Mouse (Mus musculus) CH12.LX (cell line): ENCODE data around the gene Nsf. TPM values are rescaled to one million over a fixed set of nuclear protein-coding genes. Genes with fewer than 3 reads are reported as not detected.
"Not testable (repeated sequence)": the region's sequence is repeated elsewhere in the genome, so short reads cannot be mapped to it uniquely, and the experiment has no call there.

Source experiments
- DNase-seq: peaks from one replicate; pipeline ENCODE4 v3.0.0-alpha.2; 2013; ENCODE audit errors: extremely low read depth
- H3K27ac ChIP-seq: 2 replicates; pipeline ENCODE4 v1.5.1; 2012; ENCODE audit warnings: low read depth, mild to moderate bottlenecking, control low read depth, moderate library complexity; ENCODE audit not compliant: insufficient read depth
- H3K27me3 ChIP-seq: replicated peaks from 2 replicates; pipeline ENCODE3; 2012; ENCODE audit warnings: inconsistent platforms
- H3K36me3 ChIP-seq, 2 experiments: replicated peaks in 1 of 2; 2 replicates each; pipeline versions ENCODE3 to v1.6.1; 2012; ENCODE audit warnings: inconsistent platforms in 1 of 2, low read length in 1 of 2, mild to moderate bottlenecking in 1 of 2, mixed read lengths in 1 of 2, moderate library complexity in 1 of 2; ENCODE audit not compliant: control insufficient read depth in 1 of 2, insufficient read depth in 1 of 2
- H3K4me1 ChIP-seq, 2 experiments: 2 replicates each; pipeline ENCODE4 v1.6.1; 2012; ENCODE audit warnings: inconsistent platforms in 1 of 2, moderate library complexity in 1 of 2; ENCODE audit not compliant: insufficient read depth in 2 of 2, control insufficient read depth in 1 of 2
- H3K4me2 ChIP-seq: 2 replicates; pipeline ENCODE4 v1.6.1; 2012; ENCODE audit warnings: low read depth, mild to moderate bottlenecking, control low read depth; ENCODE audit not compliant: poor library complexity, insufficient read depth, severe bottlenecking
- H3K4me3 ChIP-seq, 3 experiments: fragments of 150-350 bp in 1 of 3; sonication (generic) in 1 of 3; replicated peaks in 1 of 3; 2 replicates each; pipeline versions ENCODE3 to v1.5.1; 2011 to 2012; ENCODE audit warnings: low read depth in 2 of 3, low read length in 2 of 3, mild to moderate bottlenecking in 2 of 3, moderate library complexity in 2 of 3, control low read depth in 1 of 3, improper control_type of control experiment in 1 of 3, inconsistent platforms in 1 of 3, mixed read lengths in 1 of 3; ENCODE audit not compliant: poor library complexity in 1 of 3
- H3K79me2 ChIP-seq: replicated peaks from 2 replicates; pipeline ENCODE4 v1.6.1; 2012; ENCODE audit warnings: mild to moderate bottlenecking, moderate library complexity; ENCODE audit not compliant: control insufficient read depth, poor library complexity, insufficient read depth, severe bottlenecking; ENCODE audit errors: extremely low read depth
- H3K9ac ChIP-seq: 2 replicates; pipeline ENCODE4 v1.6.1; 2012; ENCODE audit warnings: low read depth, mild to moderate bottlenecking, control low read depth, moderate library complexity; ENCODE audit not compliant: insufficient read depth
- H3K9me3 ChIP-seq: replicated peaks from 2 replicates; pipeline ENCODE3; 2012; ENCODE audit warnings: low read length, inconsistent platforms, mixed read lengths
- CHD2 ChIP-seq: IDR thresholded peaks from 2 replicates; pipeline ENCODE4 v1.6.1; 2011; ENCODE audit warnings: low read length, improper control_type of control experiment
- EP300 ChIP-seq: IDR thresholded peaks from 2 replicates; pipeline ENCODE4 v1.6.1; 2011; ENCODE audit warnings: low read length, improper control_type of control experiment
- GABPA ChIP-seq: IDR thresholded peaks from 2 replicates; pipeline ENCODE4 v1.6.1; 2012; ENCODE audit warnings: low read depth, low read length, improper control_type of control experiment, inconsistent platforms; ENCODE audit not compliant: insufficient replicate concordance
- JUN ChIP-seq: IDR thresholded peaks from 2 replicates; pipeline ENCODE4 v1.6.1; 2011; ENCODE audit warnings: low read depth, mild to moderate bottlenecking, low read length, improper control_type of control experiment, moderate library complexity; ENCODE audit not compliant: insufficient read depth
- MAFK ChIP-seq: IDR thresholded peaks from 2 replicates; pipeline ENCODE4 v1.6.1; 2011; ENCODE audit warnings: low read length, improper control_type of control experiment; ENCODE audit not compliant: insufficient replicate concordance
- MAX ChIP-seq: IDR thresholded peaks from 2 replicates; pipeline ENCODE4 v1.6.1; 2011; ENCODE audit warnings: low read length, improper control_type of control experiment
- MAZ ChIP-seq: IDR thresholded peaks from 2 replicates; pipeline ENCODE4 v1.6.1; 2012; ENCODE audit warnings: low read depth, mild to moderate bottlenecking, inconsistent platforms, low read length, improper control_type of control experiment, moderate library complexity
- MEF2A ChIP-seq: IDR thresholded peaks from 2 replicates; pipeline ENCODE4 v1.6.1; 2014; ENCODE audit warnings: low read depth, mild to moderate bottlenecking, inconsistent platforms, low read length, improper control_type of control experiment, borderline replicate concordance
- MXI1 ChIP-seq: IDR thresholded peaks from 2 replicates; pipeline ENCODE4 v1.6.1; 2011; ENCODE audit warnings: mild to moderate bottlenecking, low read depth, low read length, improper control_type of control experiment
- POLR2A ChIP-seq: IDR thresholded peaks from 2 replicates; pipeline ENCODE4 v1.6.1; 2011; ENCODE audit warnings: low read depth, mild to moderate bottlenecking, improper control_type of control experiment, low read length
- POLR2AphosphoS2 ChIP-seq: IDR thresholded peaks from 2 replicates; pipeline ENCODE4 v1.6.1; 2011; ENCODE audit warnings: low read depth, low read length, improper control_type of control experiment
- RCOR1 ChIP-seq: conservative IDR thresholded peaks from 2 replicates; pipeline ENCODE4 v1.6.1; 2012; ENCODE audit warnings: low read depth, mild to moderate bottlenecking, inconsistent platforms, low read length, improper control_type of control experiment
- USF2 ChIP-seq: conservative IDR thresholded peaks from 2 replicates; pipeline ENCODE4 v1.6.1; 2011; ENCODE audit warnings: low read depth, low read length, improper control_type of control experiment
- ZMIZ1 ChIP-seq: IDR thresholded peaks from 2 replicates; pipeline ENCODE4 v1.6.1; 2012; ENCODE audit warnings: low read depth, mild to moderate bottlenecking, inconsistent platforms, low read length, improper control_type of control experiment
- dilution Hi-C: fragments of 300-500 bp; cut with MboI; formaldehyde crosslinking; loops from 2 replicates; pipeline ENCODE4 v1.14.3; 2020; ENCODE audit warnings: low sequenced_read_pairs; ENCODE audit not compliant: extremely low pct_unique_long_range_greater_than_20kb, extremely low pct_ligation_motif_present
- in situ Hi-C: fragments of 300-500 bp; cut with MboI; formaldehyde crosslinking; loops from 3 replicates; pipeline ENCODE4 v1.14.3; 2019; ENCODE audit warnings: low sequenced_read_pairs, low pct_ligation_motif_present, low pct_unique_long_range_greater_than_20kb, mixed read lengths
- polyA plus RNA-seq: library from polyadenylated mRNA; unstranded; fragments of >175 nt; gene quantifications from 2 replicates; pipeline ENCODE4 v1.2.1, GENCODE M21; 2012; ENCODE audit warnings: low read depth; ENCODE audit not compliant: insufficient read length
- total RNA-seq, 2 experiments: library from RNA; depleted of rRNA; stranded (reverse); fragments of 300-350 nt in 1 of 2; fragments of >200 nt in 1 of 2; gene quantifications; 2 replicates each; pipeline ENCODE4 v1.2.3; 2012 to 2014

The Nsf gene
- total and polyA plus RNA-seq, 3 experiments, result 48.1 to 99.3 (median 50.9) TPM

DNA sequence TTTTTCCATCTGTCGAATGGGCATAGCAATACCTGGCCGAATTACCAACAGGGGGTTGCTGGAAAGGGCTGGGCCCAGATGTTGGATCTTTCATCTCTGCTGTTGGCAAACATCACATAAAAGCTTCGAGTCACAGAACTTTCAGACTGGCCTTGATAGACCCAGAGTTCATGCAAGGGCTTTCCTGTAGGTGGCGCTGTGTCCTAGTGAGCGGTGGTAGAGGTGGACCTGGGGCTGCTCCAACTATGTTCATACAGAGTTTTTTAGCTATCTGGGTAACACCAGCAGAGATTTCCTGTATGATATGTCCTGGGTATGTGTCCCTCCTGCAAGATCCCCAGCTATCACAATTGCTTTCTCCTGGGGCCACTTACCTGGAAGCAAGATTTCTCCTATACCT is 43.5 kb upstream of the Nsf start (continued):
- TF ChIP-seq JUN (no peak), MEF2A (no peak), MXI1 (no peak), USF2 (no peak), ZMIZ1 (no peak), POLR2AphosphoS2 (no peak), MAX (no peak), GABPA (no peak), POLR2A (no peak), RCOR1 (0 out of 2 replicates have a peak, but pooled peaks have one; percentile 24), CHD2 (no peak), MAZ (no peak)

DNA sequence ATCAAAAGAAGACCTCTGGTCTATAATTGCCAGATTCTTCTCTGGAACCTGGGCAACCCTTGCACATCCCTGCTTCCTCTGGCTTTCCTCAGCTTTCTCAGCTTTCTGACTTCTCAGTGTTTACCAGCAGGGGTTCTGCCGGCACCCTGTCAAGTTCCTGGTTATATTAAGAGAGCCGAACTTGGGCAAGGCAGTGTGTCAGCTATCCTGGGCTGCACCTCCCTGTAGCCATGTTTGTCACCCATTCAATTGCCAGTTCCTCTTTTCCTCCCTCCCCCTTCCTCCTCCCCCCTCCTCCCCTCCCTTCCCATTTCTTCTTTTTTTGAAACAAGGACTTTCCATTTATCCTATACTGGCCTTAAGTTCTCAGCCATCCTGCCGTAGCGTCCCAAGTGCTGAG is 38.8 kb upstream of the Nsf start:
- H3K27ac ChIP-seq, result no peak overlapping the region
- dilution Hi-C loops (no loop called here), in situ Hi-C loops (no loop called here)
- H3K36me3 ChIP-seq, result peaks cover 0 to 11% of the 10 kb centered on the region in 2 experiments
- no peak overlapping the region for H3K4me3 ChIP-seq
- H3K27me3 ChIP-seq, result no peaks in the 10 kb centered on the region
- TF ChIP-seq MAFK (no peak), EP300 (no peak), GABPA (no peak), CHD2 (no peak)
- no peak for DNase-seq
- H3K9me3 ChIP-seq, result no peaks in the 10 kb centered on the region
- H3K4me1 ChIP-seq, result peaks cover 1 to 48% of the 10 kb centered on the region in 2 experiments; a peak in 3 of 4 replicates
- no peak overlapping the region for H3K9ac ChIP-seq
- H3K4me2 ChIP-seq, result no peak overlapping the region
- no peaks in the 10 kb centered on the region for H3K79me2 ChIP-seq

DNA sequence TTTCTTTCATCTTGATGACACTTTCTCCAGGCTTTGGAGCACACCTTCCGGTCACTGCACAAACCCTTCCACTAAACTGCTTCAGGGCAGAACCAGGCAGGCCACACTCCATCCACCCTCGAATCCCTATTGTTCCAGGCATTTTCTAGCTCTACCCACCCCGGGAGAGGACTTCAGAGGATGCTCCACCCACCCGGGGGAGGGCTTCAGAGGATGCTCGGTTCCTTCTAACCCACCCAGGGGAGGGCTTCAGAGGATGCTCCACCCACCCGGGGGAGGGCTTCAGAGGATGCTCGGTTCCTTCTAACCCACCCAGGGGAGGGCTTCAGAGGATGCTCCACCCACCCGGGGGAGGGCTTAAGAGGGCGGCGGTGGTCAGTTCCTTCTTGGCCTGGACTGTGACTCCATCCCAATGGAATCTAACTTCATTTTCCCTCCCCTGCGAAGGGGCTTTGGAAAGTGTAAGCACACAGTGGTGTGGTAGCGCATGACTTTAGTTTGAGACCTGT is 36.2 kb upstream of the Nsf start:
- dilution Hi-C loops, in situ Hi-C loops: not testable (repeated sequence)

More for the DNA sequence above, 36.2 kb upstream of the Nsf start:
- not testable (repeated sequence) for H3K79me2 ChIP-seq, H3K9ac ChIP-seq, H3K4me2 ChIP-seq, H3K27ac ChIP-seq, H3K4me3 ChIP-seq, DNase-seq, H3K9me3 ChIP-seq, H3K27me3 ChIP-seq
- H3K36me3 ChIP-seq, result peaks cover 3 to 26% of the 10 kb centered on the region in 2 experiments
- H3K4me1 ChIP-seq, result peaks cover 0 to 57% of the 10 kb centered on the region in 2 experiments; a peak in 2 of 4 replicates
